Mouse (Mus musculus): ENCODE measurements around the gene Mrpl33.

DNA sequence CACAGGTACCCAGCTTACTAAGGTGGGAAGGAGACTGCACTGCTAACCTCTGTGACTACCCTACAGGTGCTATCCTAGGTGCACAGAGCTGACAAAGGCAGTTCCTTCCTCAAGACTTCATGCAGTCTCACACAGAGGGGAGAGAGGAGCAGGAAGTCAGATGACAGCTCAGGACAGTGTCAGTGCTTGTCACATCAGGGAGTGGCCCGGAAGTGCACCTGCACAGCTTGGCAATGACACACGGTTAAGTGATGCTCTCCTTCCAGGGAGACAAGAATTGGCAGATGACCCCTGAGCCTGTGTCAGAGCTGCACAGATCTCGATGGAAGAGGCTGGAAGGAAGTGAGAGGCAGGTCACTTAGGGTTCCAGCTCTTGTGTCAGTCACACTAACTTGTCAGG is 14.8 kb upstream of the Mrpl33 start:
- TF ChIP-seq CTCF (IDR thresholded peaks at IDR 0.05; ENCODE audit: low read depth) (no peak), EP300 (IDR thresholded peaks at IDR 0.05; ENCODE audit: low read depth) (no peak)

Data from liver, postnatal 0 days (tissue).